Mouse (Mus musculus): ENCODE measurements around the gene Iffo2.

The Iffo2 gene

GRCm38 (mm10) chr4:139581427-139582051, 51.2 kb downstream of the Iffo2 start:
- no peak for DNase-seq (ENCODE audit: low spot score in 2 of 2)

- no peak for DNase-seq (ENCODE audit: low spot score in 2 of 2)
Measured at GRCm38 (mm10) chr4:139582346-139582745, 52.0 kb downstream of the Iffo2 start.

DNA sequence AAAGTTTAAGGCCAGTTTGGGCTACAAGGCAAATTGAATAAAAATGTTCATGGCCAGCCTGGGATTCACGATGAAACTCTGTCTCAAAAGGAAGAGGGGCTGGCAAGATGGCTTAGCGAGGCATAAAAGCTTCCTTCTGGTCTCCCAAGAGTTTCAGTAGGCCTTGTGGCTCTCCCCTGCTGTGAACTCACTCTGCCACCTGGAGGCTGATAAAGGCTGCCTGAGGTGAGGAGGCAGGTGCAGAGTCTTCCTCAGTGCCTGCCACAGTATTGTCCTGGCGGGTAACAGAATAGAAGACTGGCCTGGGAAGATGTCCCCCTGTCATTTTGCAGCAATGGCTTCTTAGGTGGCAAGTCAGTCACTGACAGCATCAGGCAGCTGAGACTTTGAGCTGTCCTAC, 52.6 kb downstream of the Iffo2 start:
- DNase-seq (ENCODE audit: low spot score in 2 of 2): no peak

DNA sequence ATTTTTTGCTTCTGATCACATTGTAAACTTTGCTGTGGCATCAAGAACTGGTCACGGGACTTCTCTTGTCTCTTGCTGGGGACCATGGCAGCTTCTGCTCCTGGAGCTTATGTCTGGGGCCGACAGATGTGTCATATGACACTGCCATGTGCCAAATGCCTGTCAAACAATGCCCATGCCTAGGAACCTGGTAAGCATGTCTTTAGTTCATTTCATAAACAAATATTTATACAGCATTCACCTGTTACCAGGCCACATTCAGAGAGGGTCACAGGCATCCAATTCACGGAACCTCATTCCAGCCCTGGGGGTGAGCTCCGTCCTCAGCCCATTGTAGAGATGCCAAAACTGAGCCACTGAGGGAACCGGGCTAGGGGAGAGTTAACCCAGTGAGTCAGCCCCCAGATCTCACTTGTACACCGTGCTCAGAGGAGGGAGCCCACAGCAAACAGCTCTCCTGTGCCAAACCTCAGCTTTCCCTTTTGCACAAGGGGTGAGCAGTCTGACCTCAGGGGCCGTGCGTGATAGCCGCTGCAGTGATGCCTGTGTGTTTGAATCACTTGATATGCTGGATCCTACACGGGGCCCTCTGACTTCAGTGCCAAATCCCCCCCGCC, 53.4 kb downstream of the Iffo2 start:
- DNase-seq (ENCODE audit: low spot score in 2 of 2): no peak

GRCm38 (mm10) chr4:139584704-139585103, 54.4 kb downstream of the Iffo2 start:
- DNase-seq (ENCODE audit: low spot score in 2 of 2): no peak

DNA sequence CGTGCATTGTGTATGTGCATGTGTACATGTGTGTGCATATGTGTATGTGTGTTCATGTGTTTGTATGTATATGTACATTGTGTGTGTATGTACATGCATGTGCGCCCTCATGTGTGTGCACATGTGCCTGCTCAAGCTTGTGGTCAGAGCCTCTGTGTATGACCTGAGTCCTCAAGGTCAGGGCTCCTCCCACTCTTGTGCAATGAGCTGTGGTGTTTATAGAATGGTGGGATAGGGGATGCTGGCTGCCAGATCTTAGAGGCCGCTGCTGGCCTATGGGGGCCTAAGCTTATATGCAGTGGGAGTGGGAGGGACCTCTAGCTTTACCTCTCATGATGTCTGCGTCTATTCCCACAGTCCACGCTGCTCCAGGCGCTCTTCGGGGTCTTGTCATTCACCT, 55.4 kb downstream of the Iffo2 start:
- DNase-seq (ENCODE audit: low spot score in 2 of 2): no peak

- no peak for DNase-seq (ENCODE audit: low spot score in 2 of 2)
Measured at GRCm38 (mm10) chr4:139587370-139587769, 57.0 kb downstream of the Iffo2 start.

GRCm38 (mm10) chr4:139587773-139588172, 57.4 kb downstream of the Iffo2 start:
- no peak for DNase-seq (ENCODE audit: low spot score in 2 of 2)

DNA sequence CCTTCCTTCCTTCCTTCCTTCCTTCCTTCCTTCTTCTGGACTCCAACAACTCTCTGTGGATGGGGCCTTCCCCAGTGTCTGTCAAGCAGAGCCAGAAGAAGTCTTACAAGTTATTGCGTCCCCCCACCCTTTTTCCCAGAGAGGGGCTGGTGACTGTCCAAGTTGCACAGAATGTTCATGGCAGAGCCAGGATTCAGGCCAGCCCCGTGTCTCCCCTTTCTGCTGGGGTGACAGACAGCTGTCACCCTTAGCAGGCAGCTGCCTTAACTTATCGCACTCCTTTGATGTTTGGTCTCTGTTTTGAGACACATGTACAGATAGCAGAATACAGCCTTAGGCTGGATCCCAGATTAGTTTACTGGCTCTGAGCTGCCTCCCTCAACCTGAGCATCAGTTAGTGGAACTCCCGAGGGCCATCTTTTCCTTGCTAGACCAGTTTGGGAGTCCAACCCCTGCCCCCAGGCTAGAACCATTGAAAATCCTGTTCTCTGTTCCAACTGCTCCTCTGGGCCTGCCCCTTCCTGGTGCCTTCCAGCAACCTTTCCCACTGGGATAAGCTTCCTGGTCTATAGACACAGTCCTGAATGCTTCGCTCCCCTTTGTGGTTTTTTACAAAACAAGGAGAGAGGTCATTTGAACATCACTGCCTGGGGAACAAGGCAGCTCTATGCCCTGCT, 59.1 kb downstream of the Iffo2 start:
- DNase-seq (ENCODE audit: low spot score in 2 of 2): no peak

DNA sequence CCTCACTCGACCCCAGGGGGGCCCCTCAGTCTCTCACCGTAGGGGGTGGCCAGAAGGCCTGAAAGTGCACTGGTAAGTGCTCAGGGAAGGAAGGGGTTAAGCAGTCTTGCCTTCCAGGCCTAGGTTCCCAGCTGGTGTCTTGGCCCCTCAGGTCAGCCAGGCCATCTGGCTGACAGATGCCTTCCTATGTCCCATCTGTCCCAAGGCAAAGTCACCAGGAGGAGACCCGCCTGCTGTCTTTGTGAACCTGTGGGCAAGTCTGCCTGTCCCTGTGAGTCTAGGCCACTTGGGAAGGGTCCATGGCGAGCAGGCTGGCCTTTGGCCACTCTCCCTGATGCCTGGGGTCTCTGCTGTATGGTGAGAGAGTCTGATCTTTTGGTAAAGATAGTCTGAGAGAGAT, 60.1 kb downstream of the Iffo2 start:
- no peak for DNase-seq (ENCODE audit: low spot score in 2 of 2)

GRCm38 (mm10) chr4:139592895-139593294, 62.5 kb downstream of the Iffo2 start:
- DNase-seq (ENCODE audit: low spot score in 2 of 2): no peak

- DNase-seq (ENCODE audit: low spot score in 2 of 2): no peak
Measured at GRCm38 (mm10) chr4:139593383-139593782, 63.0 kb downstream of the Iffo2 start.

DNA sequence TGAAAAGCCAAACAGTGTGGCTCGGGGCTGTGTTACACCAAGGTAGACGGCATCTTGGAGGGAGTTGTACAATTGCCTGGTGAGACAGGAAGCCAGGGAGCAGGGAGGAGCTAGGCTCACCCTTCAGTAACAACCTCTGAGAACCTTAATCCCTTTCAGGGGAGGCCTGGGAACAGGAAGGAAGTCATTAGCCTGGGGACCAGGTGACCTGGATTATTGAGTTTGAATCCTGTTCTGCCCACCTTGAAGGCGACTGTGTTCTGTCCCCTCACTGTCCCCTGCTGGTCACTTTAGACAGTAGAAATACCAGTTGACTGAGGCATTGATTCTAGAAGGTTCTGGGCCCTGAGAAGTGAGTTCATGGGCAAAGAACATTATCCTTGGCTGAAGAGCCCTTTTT, 63.7 kb downstream of the Iffo2 start:
- no peak for DNase-seq (ENCODE audit: low spot score in 2 of 2)

GRCm38 (mm10) chr4:139596715-139597114, 66.4 kb downstream of the Iffo2 start:
- no peak for DNase-seq (ENCODE audit: low spot score in 2 of 2)

DNA sequence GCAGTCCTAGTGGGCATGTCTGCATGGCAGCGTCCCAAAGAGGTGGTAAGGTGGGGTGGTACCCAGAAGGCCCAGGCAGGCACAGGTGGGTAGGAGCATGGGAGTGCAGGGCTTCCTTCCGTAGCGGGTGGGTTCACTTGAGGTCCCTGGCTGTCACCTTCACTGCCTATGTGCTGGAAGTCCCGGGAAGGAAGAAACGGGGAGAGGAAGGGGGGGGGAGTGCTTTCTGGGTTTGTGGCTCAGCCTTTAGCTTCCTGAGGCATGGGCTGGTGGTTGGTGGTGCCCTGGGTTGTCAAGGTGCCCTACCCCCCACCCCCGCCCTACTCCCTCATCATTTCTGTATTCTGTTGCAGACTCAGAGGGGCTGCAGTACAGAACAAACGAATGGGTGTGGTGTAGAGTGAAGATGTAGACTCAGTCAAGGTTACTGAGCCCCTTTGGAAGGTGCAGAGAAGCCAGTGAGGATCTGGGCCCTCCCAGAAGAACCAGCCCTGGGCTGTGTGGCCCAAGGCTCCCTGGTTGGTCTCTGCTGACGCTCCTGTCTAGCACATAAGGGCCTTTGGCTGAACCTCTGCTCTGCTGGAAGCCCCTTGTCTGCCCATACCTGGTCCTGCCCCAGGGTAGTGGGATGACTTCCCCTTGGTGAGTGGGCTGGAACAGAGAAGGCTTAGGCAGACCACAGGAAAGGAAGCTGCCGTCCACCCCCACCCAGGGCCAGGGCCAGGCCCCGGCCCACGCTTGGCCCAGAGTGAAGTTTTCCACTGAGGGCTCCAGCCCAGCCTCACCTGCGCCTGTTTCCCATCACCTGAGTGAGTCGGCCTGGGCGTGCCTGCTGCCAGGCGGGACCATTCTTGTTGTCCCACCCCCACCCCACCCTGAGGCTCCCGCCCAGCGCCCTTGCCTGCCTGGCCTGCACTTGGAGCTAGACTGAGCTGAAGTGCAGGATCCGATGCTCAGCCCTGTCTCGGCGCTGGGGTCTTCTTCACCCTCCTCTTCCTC, 67.2 kb downstream of the Iffo2 start:
- DNase-seq (ENCODE audit: low spot score in 2 of 2): no peak

DNA sequence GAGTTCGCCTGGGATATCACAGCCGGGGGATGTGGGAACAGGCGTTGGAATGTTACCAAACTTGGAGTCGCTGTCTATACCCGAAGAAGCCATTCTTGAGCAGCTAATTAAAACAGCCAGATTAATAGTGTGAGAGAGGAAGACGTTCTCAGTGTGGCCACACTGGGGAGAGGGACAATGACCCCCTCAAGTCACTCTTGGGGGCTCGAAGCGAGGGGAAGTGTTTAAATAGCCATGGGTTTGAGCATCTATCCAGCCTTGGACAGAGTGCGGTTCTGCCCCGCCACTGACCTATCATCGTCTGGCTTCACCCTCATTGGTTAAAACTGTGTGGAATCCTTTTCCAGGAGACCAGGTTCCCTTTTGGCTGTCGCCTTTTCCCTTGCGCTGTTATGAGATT, 68.0 kb downstream of the Iffo2 start:
- no peak for DNase-seq (ENCODE audit: low spot score in 2 of 2)

GRCm38 (mm10) chr4:139598950-139599518, 68.7 kb downstream of the Iffo2 start:
- DNase-seq (ENCODE audit: low spot score in 2 of 2): peak; percentile 66 to 72

DNA sequence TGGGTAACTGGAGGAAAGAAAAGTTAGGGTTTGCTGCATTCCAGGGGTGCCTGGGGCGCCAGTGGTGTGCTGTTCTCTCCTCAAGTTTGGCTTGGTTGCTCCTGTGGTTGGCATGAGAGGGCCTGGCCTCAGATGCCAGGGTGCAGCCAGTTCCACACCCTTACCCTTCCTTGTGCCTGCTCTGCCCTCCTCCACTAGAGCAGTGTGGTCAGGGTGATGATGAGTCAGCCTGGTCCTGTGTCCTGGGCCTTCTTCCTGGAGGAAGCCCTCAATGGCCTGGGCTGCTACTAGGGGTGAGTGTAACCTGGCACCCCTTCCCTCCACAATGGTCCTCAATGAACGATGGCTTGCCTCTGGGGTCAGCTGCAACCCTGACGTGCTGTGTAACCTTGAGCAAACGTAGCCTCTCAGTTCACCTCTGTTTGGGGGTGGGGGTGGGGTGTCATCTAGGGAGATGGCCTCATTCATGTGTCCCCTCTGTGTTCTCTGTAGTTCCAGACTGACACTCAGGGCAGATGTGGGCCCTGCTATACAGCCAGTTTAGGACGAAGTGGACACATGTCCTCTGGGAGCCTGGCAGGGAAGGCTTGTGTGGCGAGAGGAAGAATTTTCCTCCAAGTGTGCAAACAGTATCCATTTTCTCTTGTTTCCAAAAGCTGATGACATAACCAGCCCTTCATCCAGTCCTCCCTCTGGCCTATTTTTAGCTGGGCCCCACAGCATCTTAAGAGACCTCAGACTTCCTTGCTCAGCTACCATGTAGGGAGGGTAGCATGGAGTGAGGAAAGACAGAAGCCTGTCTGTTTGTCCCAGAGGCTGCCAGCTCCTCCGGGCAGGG, 71.4 kb downstream of the Iffo2 start:
- DNase-seq (ENCODE audit: low spot score in 2 of 2): no peak

- DNase-seq (ENCODE audit: low spot score in 2 of 2): peak; percentile 60 to 74
Measured at GRCm38 (mm10) chr4:139602357-139603244, 72.3 kb downstream of the Iffo2 start, which contains the start of gene Gm21969. Gm21969 (plus strand) TSS chr4:139603186.

DNA sequence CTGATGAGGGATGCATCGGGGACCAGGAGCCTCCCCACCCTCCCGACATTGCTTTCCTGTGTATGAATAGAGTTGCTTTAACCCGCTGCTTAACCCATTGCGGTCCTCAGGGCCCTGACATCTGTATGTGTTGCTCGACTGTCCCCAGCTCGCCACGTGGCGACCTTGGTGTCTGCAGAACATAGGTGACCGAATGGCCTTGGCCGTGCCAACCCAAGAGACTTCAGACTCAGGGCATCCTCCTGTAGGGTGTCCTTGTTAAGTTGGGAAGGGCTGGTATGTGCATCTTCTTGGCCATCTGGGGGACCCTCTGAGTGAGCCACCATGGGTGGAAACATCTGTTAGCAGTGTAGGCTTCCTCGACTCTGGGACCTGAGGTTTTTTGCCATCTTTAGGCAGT, 74.9 kb downstream of the Iffo2 start:
- DNase-seq (ENCODE audit: low spot score in 2 of 2): no peak

Measured in thymus, postnatal 10 days (tissue).